Mouse (Mus musculus) lung, postnatal 0 days (tissue): Measurements from ENCODE around the gene Gm7879. TPM values are rescaled to one million over a fixed set of nuclear protein-coding genes. Genes with fewer than 3 reads are reported as not detected.

Experiments
- ATAC-seq: fragments of 200-750 bp; cut with Nextera tagmentation; 2 replicates; pipeline ENCODE4 v1.8.0; 2017; ENCODE audit warnings: moderate library complexity
- DNase-seq: peaks from one replicate; pipeline ENCODE4 v3.0.0-alpha.2; 2016; ENCODE audit warnings: low spot score
- H3K27ac ChIP-seq: fragments of 300-500 bp; sonication (generic); 2 replicates; pipeline ENCODE4 v1.5.1; 2014; ENCODE audit warnings: antibody characterized with exemption, mild to moderate bottlenecking, low read length, mixed read lengths
- H3K27me3 ChIP-seq: fragments of 300-500 bp; sonication (generic); replicated peaks from 2 replicates; pipeline ENCODE4 v1.6.1; 2014; ENCODE audit warnings: low read length, mixed read lengths; ENCODE audit not compliant: insufficient read depth
- H3K36me3 ChIP-seq: fragments of 300-500 bp; sonication (generic); 2 replicates; pipeline ENCODE4 v1.6.1; 2014; ENCODE audit warnings: low read length, mixed read lengths; ENCODE audit not compliant: insufficient read depth
- H3K4me1 ChIP-seq: fragments of 300-500 bp; sonication (generic); 2 replicates; pipeline ENCODE4 v1.6.1; 2014; ENCODE audit warnings: antibody characterized with exemption, low read depth, low read length, mixed read lengths; ENCODE audit not compliant: insufficient read depth
- H3K4me2 ChIP-seq: fragments of 300-500 bp; sonication (generic); replicated peaks from 2 replicates; pipeline ENCODE4 v1.6.1; 2014; ENCODE audit warnings: low read depth, mild to moderate bottlenecking, low read length, moderate library complexity, mixed read lengths
- H3K4me3 ChIP-seq: fragments of 300-500 bp; sonication (generic); 2 replicates; pipeline ENCODE4 v1.5.1; 2014; ENCODE audit warnings: low read depth, low read length
- H3K9ac ChIP-seq: fragments of 300-500 bp; sonication (generic); replicated peaks from 2 replicates; pipeline ENCODE4 v1.6.1; 2014; ENCODE audit warnings: low read depth, mild to moderate bottlenecking
- H3K9me3 ChIP-seq: fragments of 300-500 bp; sonication (generic); 2 replicates; pipeline ENCODE4 v1.6.1; 2016; ENCODE audit warnings: low read length, mixed read lengths
- CTCF ChIP-seq: IDR thresholded peaks from 2 replicates; pipeline ENCODE4 v1.5.1; 2016; ENCODE audit warnings: antibody characterized with exemption, mild to moderate bottlenecking
- EP300 ChIP-seq: IDR thresholded peaks from 2 replicates; pipeline ENCODE4 v1.6.1; 2016; ENCODE audit warnings: antibody characterized with exemption, mild to moderate bottlenecking, control low read depth
- WGBS: fragments of 180-500 bp; shearing (Covaris S2); extraction: QIAGEN DNeasy Blood & Tissue Kit; methylation state at CpG from one replicate; pipeline ENCODE4 v1.1.7; 2014; 5-methylcytosine and 5-hydroxymethylcytosine counted together
- polyA plus RNA-seq: library from polyadenylated mRNA; unstranded; fragments of >200 nt; fragmentation: Nextera tagmentation; extraction: Ambion mirVana; gene quantifications from 2 replicates; pipeline ENCODE4 v1.2.1, GENCODE M21; 2015

The Gm7879 gene
- polyA plus RNA-seq, 1 experiment from 2014 or later, result not detected

GRCm38 (mm10) chr5:43961056-43961455 lies 48.1 kb downstream of the Gm7879 start:
- WGBS, result 79% methylated on average over 3 of the region's 3 CpGs
- Histone ChIP-seq H3K27ac (no peak overlapping the region), H3K36me3 (no peaks in the 10 kb centered on the region), H3K27me3 (no peaks in the 10 kb centered on the region), H3K4me3 (no peak overlapping the region), H3K4me1 (no peaks in the 10 kb centered on the region), H3K9me3 (no peaks in the 10 kb centered on the region), H3K9ac (no peak overlapping the region), H3K4me2 (no peak overlapping the region)
- DNase-seq (no peak), ATAC-seq (no peak)
- TF ChIP-seq EP300 (no peak), CTCF (no peak)

Other genes starting within 250 kb of the Gm7879 start
- gene Bst1, start 94.3 kb upstream of the Gm7879 start, polyA plus RNA-seq, result 7.1 and 8.4 TPM in 2 replicates
- gene Fbxl5, start 91.5 kb upstream of the Gm7879 start, polyA plus RNA-seq, result 73.0 and 81.1 TPM in 2 replicates
- gene Cd38, start 44.6 kb upstream of the Gm7879 start, polyA plus RNA-seq, result 33.0 and 42.2 TPM in 2 replicates
- gene Fgfbp1, start 68.6 kb downstream of the Gm7879 start, polyA plus RNA-seq, result 67.6 and 90.5 TPM in 2 replicates
- 22.8 and 22.9 TPM in 2 replicates for gene Prom1, start 188.9 kb downstream of the Gm7879 start, polyA plus RNA-seq